Mouse (Mus musculus) testis, adult 2 months (tissue): ENCODE results near the gene Med7.

Experiments used
- CTCF ChIP-seq: fragments of 200-500 bp; IDR thresholded peaks from 2 replicates; pipeline ENCODE4 v1.5.1; 2012; ENCODE audit warnings: low read depth, mild to moderate bottlenecking, inconsistent platforms, low read length, moderate library complexity; ENCODE audit not compliant: control insufficient read depth, insufficient read depth, insufficient replicate concordance
- POLR2A ChIP-seq: fragments of 200-500 bp; IDR thresholded peaks from 2 replicates; pipeline ENCODE4 v1.6.1; 2012; ENCODE audit warnings: low read depth, mild to moderate bottlenecking, inconsistent platforms, low read length, moderate library complexity; ENCODE audit not compliant: control insufficient read depth

GRCm38 (mm10) chr11:46393413-46393812 lies 43.3 kb upstream of the Med7 start:
- TF ChIP-seq CTCF (no peak), POLR2A (no peak)
